In the genomic region with DNA sequence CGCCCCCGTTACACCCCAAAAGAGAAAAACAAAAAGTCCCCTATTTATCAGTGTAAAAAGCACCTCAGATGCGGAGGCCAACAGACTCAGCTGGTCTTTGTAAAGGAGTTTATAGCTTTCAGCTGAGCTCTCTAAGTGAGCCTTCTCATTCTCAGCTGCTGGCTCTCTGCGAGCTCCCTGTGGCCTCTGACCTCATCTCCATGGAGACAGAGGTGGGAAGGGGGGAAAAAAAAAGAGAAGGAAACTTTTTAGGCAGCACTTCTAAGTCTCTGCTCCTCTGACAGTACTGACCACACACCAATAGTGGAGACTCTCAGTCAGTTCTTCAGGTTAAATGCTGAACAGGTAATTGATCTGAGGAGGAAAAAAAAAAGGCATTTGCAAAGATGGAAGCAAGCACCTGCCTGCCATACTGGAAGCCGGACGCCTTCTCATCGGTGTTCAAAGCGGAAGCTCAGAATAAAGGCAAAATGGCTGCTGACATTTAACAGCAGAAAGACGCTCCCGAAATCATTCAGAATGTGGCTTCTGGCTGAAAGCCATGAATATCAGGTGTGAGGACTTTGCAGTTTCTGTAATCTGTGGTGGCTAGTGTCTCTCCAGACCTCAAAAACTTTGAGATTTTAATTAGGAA, we compare ENCODE assay signal across 8 mouse cellular contexts. TPM values are rescaled to one million over a fixed set of nuclear protein-coding genes. Genes with fewer than 3 reads are reported as not detected.
DNase-seq lines count a peak whose midpoint lies in the region; ATAC-seq lines count a peak whose summit lies in the region.

No protein-coding gene starts in this region.

- H3K9me3 ChIP-seq in heart, embryonic 11.5 days (replicated peaks; ENCODE audit: control insufficient read depth, low read length): no peaks in the 10 kb centered on the region

- WGBS in heart, embryonic 11.5 days (ENCODE audit: insufficient replicate concordance): 61% methylated on average over 10 of the region's 10 CpGs

- intact Hi-C loops in heart, postnatal 10 days (cut with DNase I): no loop called here

- H3K4me3 ChIP-seq in heart, embryonic 11.5 days (ENCODE audit: low read depth, low read length): no peak overlapping the region

- ATAC-seq in heart, embryonic 11.5 days (replicated peaks; ENCODE audit: insufficient number of reproducible peaks, low FRiP score, low TSS enrichment): no peak

- no peak overlapping the region for H3K27ac ChIP-seq in heart, embryonic 11.5 days (ENCODE audit: low read depth, low read length)

- peak; percentile 28 to 31 for DNase-seq in heart, postnatal 10 days
- peak; percentile 69 for DNase-seq in R1 (ENCODE audit: low read depth, low spot score)
- peak; percentile 79 for DNase-seq in forelimb bud, embryonic 11.5 days (ENCODE audit: low read depth, low spot score)
- DNase-seq in lung, postnatal 10 days: peak; percentile 62
- peak; percentile 50 for DNase-seq in testis, postnatal 10 days (ENCODE audit: low spot score)
- DNase-seq in thymus, postnatal 0 days (ENCODE audit: low spot score): no peak
- DNase-seq in cerebellum, adult 18-20 months: no peak

- H3K27me3 ChIP-seq in heart, embryonic 11.5 days (ENCODE audit: control insufficient read depth, insufficient read depth, low read length): no peaks in the 10 kb centered on the region

- H3K9ac ChIP-seq in heart, embryonic 11.5 days (ENCODE audit: low read depth, low read length): no peak overlapping the region

- no peak overlapping the region for H3K4me2 ChIP-seq in heart, embryonic 11.5 days

- no peaks in the 10 kb centered on the region for H3K4me1 ChIP-seq in heart, embryonic 11.5 days (ENCODE audit: control insufficient read depth, insufficient read depth, low read length)

- H3K36me3 ChIP-seq in heart, embryonic 11.5 days (ENCODE audit: control insufficient read depth, insufficient read depth, low read length): no peaks in the 10 kb centered on the region

RNA-seq across cellular contexts. Expression of gene Pik3r1, which starts 45.4 kb away (rescaled TPM):
- total RNA-seq in heart, postnatal 10 days (2021): 10 to 100 TPM; 42.0 to 84.3 TPM
- polyA plus RNA-seq in heart, embryonic 11.5 days (2014; fragmentation: Nextera tagmentation; extraction: Ambion mirVana): 11.5 and 16.6 TPM in 2 replicates
- 62.9 and 79.3 TPM in 2 replicates for polyA plus RNA-seq in thymus, postnatal 0 days (2015; fragmentation: Nextera tagmentation; extraction: Ambion mirVana)

Comparison
In these comparisons a context has a peak if more than half of its experiments do, and no peak if none do; other contexts are left out.
1. DNase-seq: peak in heart, postnatal 10 days (2 of 2), R1 (single experiment), forelimb bud, embryonic 11.5 days (single experiment), lung, postnatal 10 days (single experiment) and testis, postnatal 10 days (single experiment); none in thymus, postnatal 0 days (single experiment) and cerebellum, adult 18-20 months (0 of 2).